Mouse (Mus musculus) erythroblast, embryonic 14.5 days (primary cell): ENCODE results near the gene Dctpp1. TPM values are rescaled to one million over a fixed set of nuclear protein-coding genes. Genes with fewer than 3 reads are reported as not detected.

Experiments
- H3K27me3 ChIP-seq: 2 replicates; pipeline ENCODE4 v1.6.1; 2012; ENCODE audit warnings: inconsistent platforms; ENCODE audit not compliant: control insufficient read depth
- H3K36me3 ChIP-seq: 2 replicates; pipeline ENCODE4 v1.6.1; 2012; ENCODE audit warnings: mild to moderate bottlenecking, inconsistent platforms; ENCODE audit not compliant: control insufficient read depth
- H3K4me1 ChIP-seq: 2 replicates; pipeline ENCODE4 v1.6.1; 2012; ENCODE audit warnings: inconsistent platforms; ENCODE audit not compliant: control insufficient read depth
- H3K4me3 ChIP-seq: replicated peaks from 2 replicates; pipeline ENCODE3; 2012; ENCODE audit warnings: moderate library complexity, mild to moderate bottlenecking, inconsistent platforms
- H3K9me3 ChIP-seq: 2 replicates; pipeline ENCODE4 v1.6.1; 2012; ENCODE audit warnings: low read length, inconsistent platforms, mixed read lengths; ENCODE audit not compliant: control insufficient read depth
- GATA1 ChIP-seq: IDR thresholded peaks from 2 replicates; pipeline ENCODE4 v1.6.1; 2012; ENCODE audit warnings: low read length, inconsistent platforms, mixed read lengths
- TAL1 ChIP-seq: IDR thresholded peaks from 3 replicates; pipeline ENCODE4 v1.6.1; 2012; ENCODE audit warnings: low read length, inconsistent platforms, mixed read lengths
- polyA plus RNA-seq: library from polyadenylated mRNA; stranded (reverse); fragments of >175 nt; gene quantifications from 2 replicates; pipeline ENCODE4 v1.2.3, GENCODE M21; 2012

Gene Dctpp1
- polyA plus RNA-seq, 1 experiment, result 9.7 TPM

DNA sequence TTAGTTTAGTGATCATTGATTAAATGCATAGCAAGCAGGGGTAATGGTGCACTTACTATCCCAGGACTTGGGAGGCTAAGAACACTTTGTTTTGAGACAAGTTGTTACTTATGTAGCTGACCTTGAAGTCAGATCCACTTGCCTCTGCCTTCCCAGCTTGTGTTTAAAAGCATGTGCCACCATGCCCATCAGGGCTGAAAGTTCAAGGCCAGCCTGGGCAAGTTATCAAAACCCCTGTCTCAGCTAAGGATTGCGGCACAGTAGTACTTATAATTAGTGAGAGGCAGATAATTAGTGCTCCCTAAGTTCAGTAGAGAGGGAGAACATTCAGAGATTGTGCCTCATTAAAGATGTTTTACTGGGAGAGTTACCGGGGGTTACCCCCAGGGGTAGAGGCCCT, 25.7 kb downstream of the Dctpp1 start:
- H3K4me3 ChIP-seq, result no peak overlapping the region
- peaks cover 55% of the 10 kb centered on the region for H3K36me3 ChIP-seq
- peaks cover 14% of the 10 kb centered on the region for H3K9me3 ChIP-seq
- H3K27me3 ChIP-seq, result no peaks in the 10 kb centered on the region
- no peak for TF ChIP-seq GATA1
- no peak for TF ChIP-seq TAL1
- peaks cover 55% of the 10 kb centered on the region for H3K4me1 ChIP-seq

DNA sequence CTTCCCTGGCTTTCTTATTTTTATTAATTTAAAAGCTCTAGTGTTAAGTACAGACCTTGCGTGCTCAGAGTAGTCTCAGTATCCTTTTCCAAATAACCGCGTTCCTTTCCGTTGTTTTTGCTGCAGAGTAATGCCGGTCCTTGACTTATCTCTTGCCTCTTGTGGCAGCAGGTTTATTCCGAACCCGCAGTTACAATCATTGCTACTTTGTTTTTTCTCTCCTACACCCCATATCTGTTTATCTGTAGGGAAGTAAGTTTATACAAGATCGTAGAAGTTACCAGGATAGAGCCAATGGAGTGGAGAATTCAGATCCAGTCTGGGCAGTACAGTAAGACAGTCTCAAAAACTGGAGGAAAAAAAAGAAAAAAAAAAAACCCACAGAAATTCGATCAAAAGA, 26.7 kb downstream of the Dctpp1 start:
- Histone ChIP-seq H3K4me3 (peak overlapping the region; percentile 95), H3K36me3 (peaks cover 62% of the 10 kb centered on the region), H3K9me3 (peaks cover 14% of the 10 kb centered on the region), H3K27me3 (no peaks in the 10 kb centered on the region), H3K4me1 (peaks cover 63% of the 10 kb centered on the region)
- no peak for TF ChIP-seq GATA1
- TF ChIP-seq TAL1, result no peak

DNA sequence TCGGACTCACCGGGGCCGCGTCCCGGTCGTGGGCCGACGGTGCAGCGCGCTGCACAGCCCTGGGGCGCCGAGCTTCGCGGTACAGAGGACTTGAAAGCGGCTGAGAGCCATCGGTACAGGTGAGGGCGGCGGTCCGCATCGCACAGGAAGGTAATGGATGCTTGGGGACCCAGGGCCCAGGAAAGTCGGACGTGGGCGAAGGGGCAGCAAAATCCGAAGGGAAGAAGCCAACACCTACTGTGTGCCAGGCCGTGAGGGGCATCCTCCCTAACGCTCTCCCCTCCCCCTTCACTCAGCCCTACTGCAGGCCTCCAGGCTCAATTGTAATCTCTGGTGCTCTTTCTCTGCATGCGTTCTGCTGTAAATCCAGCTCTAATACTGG, 27.1 kb downstream of the Dctpp1 start:
- peaks cover 66% of the 10 kb centered on the region for H3K4me1 ChIP-seq
- peaks cover 58% of the 10 kb centered on the region for H3K36me3 ChIP-seq
- no peaks in the 10 kb centered on the region for H3K27me3 ChIP-seq
- H3K4me3 ChIP-seq, result peak overlapping the region; percentile 95
- no peak for TF ChIP-seq GATA1
- TF ChIP-seq TAL1, result no peak
- peaks cover 14% of the 10 kb centered on the region for H3K9me3 ChIP-seq

DNA sequence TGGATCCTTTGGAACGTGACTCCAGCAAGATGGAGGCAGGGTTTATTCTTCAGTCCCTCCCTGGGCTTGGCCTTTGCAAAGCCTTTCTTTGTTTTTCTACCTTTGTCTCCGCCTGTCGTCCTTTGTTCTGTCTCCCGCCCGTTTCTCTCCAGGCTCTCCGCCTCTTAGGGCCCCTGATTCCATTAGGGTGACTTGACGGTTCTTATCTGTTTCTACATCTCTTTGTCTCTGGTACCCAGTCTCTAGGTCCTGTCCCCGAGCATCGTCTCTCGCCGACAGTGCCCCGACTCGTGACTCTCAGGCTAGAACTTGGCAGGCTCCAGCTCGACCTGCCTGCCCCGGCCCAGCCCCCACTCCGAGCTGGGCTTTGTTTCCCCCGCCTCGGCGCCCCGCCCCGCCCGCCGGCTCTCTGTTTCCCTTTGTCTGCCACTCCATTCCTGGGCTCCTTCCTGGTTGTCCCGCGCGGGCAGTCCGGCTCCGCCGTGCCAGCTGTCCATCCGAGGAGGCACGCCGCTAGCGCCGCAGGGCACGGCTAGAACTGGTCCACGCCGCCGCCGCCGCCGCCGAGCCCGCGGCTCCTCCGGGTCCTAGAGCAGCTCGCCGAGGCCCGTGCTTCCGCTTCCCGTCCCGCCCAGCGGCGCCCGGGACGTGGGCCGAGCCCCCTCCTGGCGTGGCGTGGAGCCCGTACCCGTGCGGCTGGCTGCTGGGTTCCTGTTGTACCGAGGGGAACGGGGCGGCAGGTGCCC, 27.7 kb downstream of the Dctpp1 start, which contains the start of the genes Zfp553 and Sept1:
Zfp553 (plus strand) TSS at position 440 of the 746 bp plus-strand sequence.
Sept1 (minus strand) TSS at position 509 of the 746 bp plus-strand sequence.
- H3K36me3 ChIP-seq, result peaks cover 53% of the 10 kb centered on the region
- TF ChIP-seq GATA1, result peak; percentile 66
- no peak for TF ChIP-seq TAL1

DNA sequence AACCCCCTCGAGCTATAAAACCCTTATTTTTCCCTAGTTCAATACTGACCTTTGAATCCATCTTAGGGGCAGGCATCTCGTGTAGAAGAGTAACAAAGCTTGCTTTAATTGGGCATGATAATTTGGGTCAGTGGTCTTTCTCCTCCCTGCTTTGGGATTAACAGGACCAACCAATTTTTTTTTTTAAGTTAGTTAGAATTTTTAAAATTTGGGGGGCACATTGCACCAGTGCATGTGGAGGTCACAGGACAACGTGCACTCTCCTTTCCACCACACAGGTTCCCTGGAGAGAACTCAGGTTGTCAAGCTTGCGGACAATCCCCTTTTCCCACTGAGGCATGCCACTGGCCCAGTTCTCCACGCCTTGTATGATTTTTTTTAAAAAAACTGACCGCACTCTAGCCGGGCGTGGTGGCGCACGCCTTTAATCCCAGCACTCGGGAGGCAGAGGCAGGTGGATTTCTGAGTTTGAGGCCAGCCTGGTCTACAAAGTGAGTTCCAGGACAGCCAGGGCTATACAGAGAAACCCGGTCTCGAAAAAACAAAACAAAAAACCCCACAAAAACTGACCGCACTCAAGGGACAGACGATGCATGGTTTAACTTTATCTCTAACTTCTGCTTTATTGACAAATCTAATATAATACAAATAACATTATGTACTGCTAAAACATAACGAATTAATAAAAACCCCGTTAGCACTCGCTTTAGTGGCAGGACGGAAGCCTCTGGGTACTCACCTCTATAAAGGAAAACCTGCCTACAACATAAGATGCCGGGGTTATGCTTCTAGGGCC, 28.5 kb downstream of the Dctpp1 start:
- Histone ChIP-seq H3K27me3 (no peaks in the 10 kb centered on the region), H3K4me1 (peaks cover 78% of the 10 kb centered on the region), H3K4me3 (peak overlapping the region; percentile 95), H3K36me3 (peaks cover 52% of the 10 kb centered on the region), H3K9me3 (peaks cover 14% of the 10 kb centered on the region)
- TF ChIP-seq GATA1, result no peak
- no peak for TF ChIP-seq TAL1

More for the DNA sequence above, 27.7 kb downstream of the Dctpp1 start, which contains the start of the genes Zfp553 and Sept1:
- Histone ChIP-seq H3K4me1 (peaks cover 70% of the 10 kb centered on the region), H3K9me3 (peaks cover 14% of the 10 kb centered on the region), H3K27me3 (no peaks in the 10 kb centered on the region), H3K4me3 (peak within 1 kb of the TSS; percentile 95)

DNA sequence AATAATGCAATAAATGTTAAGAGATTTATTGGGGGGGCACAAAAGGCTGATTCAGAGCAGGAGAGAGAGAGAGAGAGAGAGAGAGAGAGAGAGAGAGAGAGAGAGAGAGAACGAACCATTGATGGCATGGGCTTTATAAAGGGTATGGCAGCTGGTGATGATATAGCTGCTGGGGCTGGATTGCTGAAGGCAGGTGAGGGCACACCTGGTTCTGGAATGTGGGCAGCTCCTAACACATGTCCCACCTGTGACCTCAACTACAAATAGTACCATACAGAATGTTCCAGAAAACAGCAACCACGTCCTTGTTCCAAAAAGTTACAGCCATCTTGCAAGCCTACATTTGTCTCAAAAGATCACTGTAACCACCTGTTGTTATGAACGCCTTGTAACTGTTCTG, 29.1 kb downstream of the Dctpp1 start:
- peak overlapping the region; percentile 95 for H3K4me3 ChIP-seq
- H3K9me3 ChIP-seq, result peaks cover 11% of the 10 kb centered on the region
- H3K27me3 ChIP-seq, result no peaks in the 10 kb centered on the region
- peaks cover 79% of the 10 kb centered on the region for H3K4me1 ChIP-seq
- peaks cover 48% of the 10 kb centered on the region for H3K36me3 ChIP-seq
- TF ChIP-seq TAL1 (no peak), GATA1 (no peak)

DNA sequence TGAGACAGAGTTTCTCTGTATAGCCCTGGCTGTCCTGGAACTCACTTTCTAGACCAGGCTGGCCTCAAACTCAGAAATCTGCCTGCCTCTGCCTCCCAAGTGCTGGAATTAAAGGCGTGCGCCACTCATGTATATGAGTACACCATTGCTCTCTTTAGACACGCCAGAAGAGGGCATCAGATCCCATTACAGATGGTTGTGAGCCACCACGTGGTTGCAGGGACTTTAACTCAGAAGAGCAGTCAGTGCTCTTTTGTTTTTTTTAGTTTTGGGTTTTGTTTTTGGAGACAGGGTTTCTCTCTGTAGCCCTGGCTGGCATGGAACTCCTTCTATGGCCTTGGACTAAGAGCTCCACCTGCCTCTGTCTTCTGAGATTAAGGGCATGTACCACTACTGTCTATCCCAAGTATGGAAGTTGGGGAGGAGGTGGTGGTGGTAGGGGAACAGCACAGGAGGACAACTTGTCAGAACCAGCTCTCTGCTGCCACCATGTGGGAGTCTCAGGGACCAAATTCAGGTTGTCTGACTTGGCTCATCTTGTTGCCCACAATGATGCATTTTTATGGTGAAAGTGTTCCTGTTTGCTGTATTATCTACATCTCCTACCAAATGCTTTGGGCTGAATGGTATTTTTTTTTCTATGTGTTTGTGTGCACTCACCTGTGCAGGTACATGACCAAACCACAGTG, 31.8 kb downstream of the Dctpp1 start:
- H3K4me1 ChIP-seq, result peaks cover 92% of the 10 kb centered on the region
- no peaks in the 10 kb centered on the region for H3K27me3 ChIP-seq
- no peaks in the 10 kb centered on the region for H3K9me3 ChIP-seq
- H3K4me3 ChIP-seq, result no peak overlapping the region
- no peak for TF ChIP-seq TAL1
- no peak for TF ChIP-seq GATA1
- peaks cover 30% of the 10 kb centered on the region for H3K36me3 ChIP-seq

DNA sequence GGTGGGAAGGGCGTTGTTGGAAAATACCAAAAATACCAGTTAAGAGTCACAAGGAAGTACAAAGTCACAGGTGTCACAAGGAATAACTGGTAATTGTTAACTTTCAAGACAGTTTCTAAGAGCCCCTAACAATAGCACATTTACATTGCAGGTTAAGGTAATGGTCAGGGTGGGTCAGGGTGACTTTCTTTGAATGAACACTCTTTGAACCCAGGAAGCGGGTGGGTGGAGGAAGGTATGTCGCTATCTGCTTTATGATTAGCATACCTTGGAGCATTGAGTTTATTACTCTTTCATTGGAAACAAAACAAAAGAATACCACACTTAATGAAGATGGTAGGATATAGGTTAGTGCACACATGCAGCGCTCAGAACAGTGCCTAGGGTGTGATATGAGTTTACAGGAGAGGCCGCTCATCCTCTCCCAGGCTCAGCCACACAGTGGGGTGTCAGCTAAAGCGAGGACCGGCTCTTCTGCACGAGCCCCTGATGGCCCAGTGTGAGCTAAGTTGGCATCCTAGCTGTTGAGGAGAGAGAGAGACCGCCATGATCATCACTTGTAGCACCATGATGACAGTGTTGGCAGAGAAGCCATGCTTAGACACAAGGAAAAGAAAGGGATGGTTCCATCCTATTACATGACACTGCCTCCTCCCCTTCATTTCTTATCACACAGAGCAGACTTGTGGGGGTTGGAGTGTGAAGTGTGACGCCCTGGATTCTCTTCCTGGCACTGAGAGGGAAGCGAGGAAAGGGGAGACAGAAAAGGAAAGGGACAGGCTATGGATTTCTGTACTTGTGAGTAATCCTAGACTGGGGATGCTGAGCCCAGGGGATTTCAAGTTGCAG, 35.1 kb downstream of the Dctpp1 start:
- H3K9me3 ChIP-seq, result peaks cover 3% of the 10 kb centered on the region; the same call in 1 of the 2 replicates
- H3K36me3 ChIP-seq, result peaks cover 23% of the 10 kb centered on the region
- H3K27me3 ChIP-seq, result no peaks in the 10 kb centered on the region
- peak overlapping the region; percentile 52 for H3K4me3 ChIP-seq
- peaks cover 87% of the 10 kb centered on the region for H3K4me1 ChIP-seq
- TF ChIP-seq TAL1, result peak; percentile 90
- peak; percentile 84 for TF ChIP-seq GATA1
